Mouse (Mus musculus) midbrain, embryonic 16.5 days (tissue): ENCODE results near the gene Gan. TPM values are rescaled to one million over a fixed set of nuclear protein-coding genes. Genes with fewer than 3 reads are reported as not detected.

Experiments
- ATAC-seq: fragments of 200-750 bp; cut with Nextera tagmentation; 2 replicates; pipeline ENCODE4 v1.8.0; 2017; ENCODE audit warnings: moderate TSS enrichment
- H3K27ac ChIP-seq: fragments of 300-500 bp; sonication (generic); 2 replicates; pipeline ENCODE4 v1.5.1; 2014; ENCODE audit warnings: mild to moderate bottlenecking, low read length, mixed read lengths
- H3K27me3 ChIP-seq: fragments of 300-500 bp; sonication (generic); 2 replicates; pipeline ENCODE4 v1.6.1; 2014; ENCODE audit warnings: low read depth, low read length, mixed read lengths; ENCODE audit not compliant: control insufficient read depth, insufficient read depth
- H3K36me3 ChIP-seq: fragments of 300-500 bp; sonication (generic); 2 replicates; pipeline ENCODE4 v1.6.1; 2014; ENCODE audit warnings: mild to moderate bottlenecking, low read length, moderate library complexity, mixed read lengths; ENCODE audit not compliant: control insufficient read depth, insufficient read depth
- H3K4me1 ChIP-seq: fragments of 300-500 bp; sonication (generic); 2 replicates; pipeline ENCODE4 v1.6.1; 2014; ENCODE audit warnings: mild to moderate bottlenecking, low read length, mixed read lengths; ENCODE audit not compliant: control insufficient read depth, insufficient read depth
- H3K4me2 ChIP-seq: fragments of 300-500 bp; sonication (generic); 2 replicates; pipeline ENCODE4 v1.6.1; 2014; ENCODE audit warnings: mild to moderate bottlenecking, low read length, mixed read lengths
- H3K4me3 ChIP-seq: fragments of 300-500 bp; sonication (generic); 2 replicates; pipeline ENCODE4 v1.5.1; 2014; ENCODE audit warnings: low read depth, mild to moderate bottlenecking, low read length, moderate library complexity, mixed read lengths
- H3K9ac ChIP-seq: fragments of 300-500 bp; sonication (generic); 2 replicates; pipeline ENCODE4 v1.6.1; 2014; ENCODE audit warnings: low read depth, low read length, mixed read lengths
- H3K9me3 ChIP-seq: fragments of 300-500 bp; sonication (generic); replicated peaks from 2 replicates; pipeline ENCODE4 v1.6.1; 2014; ENCODE audit warnings: mild to moderate bottlenecking, low read length, mixed read lengths; ENCODE audit not compliant: control insufficient read depth, poor library complexity, severe bottlenecking
- WGBS: fragments of 180-500 bp; shearing (Covaris S2); extraction: QIAGEN DNeasy Blood & Tissue Kit; methylation state at CpG from one replicate; pipeline ENCODE4 v1.1.7; 2014; 5-methylcytosine and 5-hydroxymethylcytosine counted together
- polyA plus RNA-seq: library from polyadenylated mRNA; unstranded; fragments of >200 nt; fragmentation: Nextera tagmentation; extraction: Ambion mirVana; gene quantifications from 2 replicates; pipeline ENCODE4 v1.2.1, GENCODE M21; 2015

Gene Gan
- polyA plus RNA-seq, 1 experiment from 2014 or later, result 3.4 TPM

DNA sequence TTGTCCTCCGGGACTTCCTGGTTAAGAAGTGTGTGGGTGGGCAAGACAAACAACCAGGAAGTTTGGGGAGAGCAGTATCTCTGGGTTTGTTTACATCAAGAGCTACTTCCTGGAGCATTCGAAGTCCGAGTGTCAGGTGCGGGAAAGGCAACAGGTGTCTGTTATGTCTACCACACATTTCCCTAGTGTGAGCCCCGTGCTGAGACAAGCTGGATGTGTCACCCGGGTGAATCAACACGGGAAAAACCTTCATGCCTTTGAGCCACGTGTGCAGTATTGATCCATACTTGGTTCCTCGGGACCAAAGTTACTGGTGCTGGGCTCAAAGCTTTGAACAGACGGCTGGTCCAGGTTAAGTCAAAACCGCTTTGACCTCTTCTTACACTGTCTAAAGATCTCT, 20.6 kb upstream of the Gan start:
- ATAC-seq, result no peak
- H3K27me3 ChIP-seq, result no peaks in the 10 kb centered on the region
- H3K36me3 ChIP-seq, result no peaks in the 10 kb centered on the region
- H3K9me3 ChIP-seq, result 0 out of 2 replicates have a peak, but pooled peaks cover 3% of the 10 kb centered on the region
- H3K4me3 ChIP-seq, result no peak overlapping the region
- no peak overlapping the region for H3K27ac ChIP-seq
- no peaks in the 10 kb centered on the region for H3K4me1 ChIP-seq
- no peak overlapping the region for H3K4me2 ChIP-seq
- no peak overlapping the region for H3K9ac ChIP-seq
- WGBS, result 79% methylated on average over 11 of the region's 11 CpGs

GRCm38 (mm10) chr8:117148520-117148919, 9.4 kb upstream of the Gan start:
- WGBS, result 92% methylated on average over 6 of the region's 6 CpGs
- Histone ChIP-seq H3K9me3 (no peaks in the 10 kb centered on the region), H3K27ac (no peak overlapping the region), H3K4me3 (no peak overlapping the region), H3K36me3 (no peaks in the 10 kb centered on the region), H3K27me3 (no peaks in the 10 kb centered on the region), H3K4me2 (no peak overlapping the region), H3K4me1 (no peaks in the 10 kb centered on the region), H3K9ac (no peak overlapping the region)
- ATAC-seq, result no peak

DNA sequence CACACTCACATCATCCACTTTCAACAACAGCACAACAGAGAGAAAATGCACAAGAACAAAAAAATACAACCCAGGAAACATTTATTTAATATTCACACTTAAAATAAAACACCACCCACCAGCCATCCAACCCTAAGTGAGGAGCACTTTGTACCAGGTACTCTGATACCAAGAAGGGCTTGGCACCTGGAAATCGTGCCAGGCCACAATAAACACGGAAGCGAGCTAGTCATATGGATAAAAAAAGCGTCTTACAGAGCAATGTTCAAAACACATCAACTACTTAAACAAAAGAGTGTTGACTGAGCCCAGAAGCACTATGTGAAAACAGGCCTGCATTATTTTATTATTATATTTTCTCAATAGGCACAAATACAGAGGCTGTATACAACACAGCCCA, 1.8 kb upstream of the Gan start:
- Histone ChIP-seq H3K27ac (no peak overlapping the region), H3K4me2 (peak overlapping the region; percentile 99; the same call in 1 of the 2 replicates), H3K36me3 (no peaks in the 10 kb centered on the region), H3K4me3 (no peak overlapping the region), H3K4me1 (peaks cover 31% of the 10 kb centered on the region), H3K27me3 (no peaks in the 10 kb centered on the region), H3K9me3 (no peaks in the 10 kb centered on the region), H3K9ac (no peak overlapping the region)
- no peak for ATAC-seq
- 92% methylated on average over 4 of the region's 4 CpGs for WGBS

DNA sequence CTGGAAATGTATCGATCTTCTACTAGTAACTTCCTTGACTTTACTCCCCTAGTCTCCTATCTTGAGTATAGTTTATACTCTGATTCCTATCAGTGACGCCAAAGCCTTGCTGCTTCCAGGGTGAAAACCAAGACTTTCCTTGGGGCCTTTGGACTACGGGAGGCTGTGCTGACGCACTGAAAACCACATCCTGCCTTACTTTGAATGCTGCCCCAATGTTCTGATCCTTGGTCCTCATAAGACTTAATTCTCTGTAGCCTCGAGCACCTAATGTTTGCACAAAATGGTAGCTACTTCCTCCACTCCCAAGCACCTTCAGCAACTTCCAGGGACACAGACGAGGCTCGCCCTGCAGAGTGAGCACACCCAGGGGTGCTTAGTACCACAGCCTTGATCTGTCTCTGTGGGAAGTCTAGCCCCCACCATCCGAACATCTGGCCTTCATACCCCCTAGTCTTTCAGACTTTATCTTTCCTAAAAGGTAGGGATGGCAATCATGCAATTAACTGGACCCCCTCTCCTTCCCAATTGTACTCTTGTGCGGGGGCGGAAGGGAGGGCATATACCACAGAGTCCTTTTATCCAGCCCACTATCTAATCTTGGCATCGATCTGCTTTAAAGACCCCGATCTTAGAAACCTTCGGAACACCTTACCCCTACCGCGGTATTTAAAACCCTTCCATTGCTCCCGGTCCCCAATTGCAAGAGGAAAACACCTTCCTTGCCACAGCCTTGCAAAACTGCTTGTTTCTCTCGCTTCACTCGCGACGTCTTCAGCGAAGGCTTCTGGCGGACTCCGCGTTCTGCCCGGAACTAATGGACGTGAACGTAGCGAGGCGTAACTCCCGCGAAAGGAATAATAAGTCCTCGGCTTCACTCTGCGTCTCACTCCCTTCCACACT, 818 bp upstream of the Gan start:
- Histone ChIP-seq H3K27ac (peak overlapping the region; percentile 82), H3K4me3 (peak overlapping the region; percentile 95), H3K36me3 (no peaks in the 10 kb centered on the region), H3K27me3 (no peaks in the 10 kb centered on the region), H3K4me1 (peaks cover 31% of the 10 kb centered on the region), H3K9me3 (no peaks in the 10 kb centered on the region), H3K4me2 (peak overlapping the region; percentile 99), H3K9ac (peak overlapping the region; percentile 79)
- 13% methylated on average over 33 of the region's 33 CpGs for WGBS
- ATAC-seq, result peak; percentile 25

DNA sequence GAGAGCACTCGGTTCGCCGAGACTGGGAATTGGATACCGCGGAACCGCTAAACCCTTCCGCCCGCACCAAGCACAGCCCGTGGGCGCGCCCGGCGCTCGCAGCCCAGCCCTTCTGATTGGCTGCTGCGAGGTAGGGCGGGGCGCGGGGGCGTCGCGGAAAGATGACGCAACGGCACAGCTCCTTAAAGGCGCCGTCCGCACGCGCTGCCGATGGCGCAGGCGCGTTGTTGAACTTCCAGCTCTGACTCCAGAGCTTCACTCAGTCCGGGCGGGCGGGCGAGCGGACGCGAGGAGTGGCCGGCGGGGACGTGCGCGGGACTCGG, 205 bp upstream of the Gan start:
- Histone ChIP-seq H3K4me1 (peaks cover 31% of the 10 kb centered on the region), H3K9ac (peak overlapping the region; percentile 93), H3K9me3 (no peaks in the 10 kb centered on the region), H3K27me3 (no peaks in the 10 kb centered on the region), H3K36me3 (no peaks in the 10 kb centered on the region), H3K4me3 (peak overlapping the region; percentile 95), H3K4me2 (peak overlapping the region; percentile 99), H3K27ac (peak overlapping the region; percentile 82)
- peak; percentile 96 for ATAC-seq
- under 1% methylated on average over 43 of the region's 45 CpGs for WGBS

DNA sequence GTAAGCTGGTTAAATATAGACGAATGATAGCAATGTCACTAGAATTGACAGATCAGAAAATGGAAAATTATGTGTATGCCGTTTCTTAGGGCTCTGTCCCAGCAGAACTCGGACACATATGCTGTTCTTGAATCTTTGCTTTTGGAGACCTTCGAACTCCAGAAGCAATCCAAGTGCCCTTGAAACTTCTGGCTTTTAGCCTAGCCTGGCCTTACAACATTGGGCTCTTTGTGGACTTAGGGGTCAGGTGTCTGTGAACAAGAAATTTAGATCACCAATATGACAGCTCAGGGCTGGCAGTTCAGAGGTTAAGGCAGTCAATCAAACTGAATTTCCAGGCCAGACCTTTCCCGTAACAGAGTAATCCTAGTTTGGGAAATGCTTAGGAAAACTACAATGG, 1.1 kb downstream of the Gan start:
- peak overlapping the region; percentile 93 for H3K4me2 ChIP-seq
- no peaks in the 10 kb centered on the region for H3K36me3 ChIP-seq
- H3K4me1 ChIP-seq, result peaks cover 31% of the 10 kb centered on the region
- WGBS, result 67% methylated on average over 5 of the region's 5 CpGs
- no peaks in the 10 kb centered on the region for H3K27me3 ChIP-seq
- H3K9me3 ChIP-seq, result no peaks in the 10 kb centered on the region
- peak overlapping the region; percentile 95 for H3K4me3 ChIP-seq
- ATAC-seq, result no peak
- H3K9ac ChIP-seq, result no peak overlapping the region
- H3K27ac ChIP-seq, result no peak overlapping the region

DNA sequence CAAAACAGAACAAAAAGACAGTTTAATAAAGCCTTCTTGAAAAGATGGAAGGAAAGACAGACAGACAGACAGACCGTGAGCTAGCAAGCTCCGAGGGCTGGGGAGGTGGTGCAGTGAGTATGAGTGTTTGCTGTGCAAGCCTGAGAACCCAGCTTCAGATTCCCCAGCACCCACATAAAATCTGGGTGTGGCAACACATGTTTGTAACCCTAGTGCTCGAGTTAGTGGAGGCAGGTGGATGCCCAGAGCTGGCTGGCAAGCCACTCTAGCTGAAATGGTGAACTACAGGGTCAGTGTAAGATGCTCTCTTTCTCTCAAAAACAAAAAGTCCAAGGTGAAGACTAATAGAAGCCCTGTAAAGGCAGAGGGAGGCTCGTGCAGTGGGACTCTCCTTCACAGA, 7.0 kb downstream of the Gan start:
- H3K27me3 ChIP-seq, result no peaks in the 10 kb centered on the region
- no peaks in the 10 kb centered on the region for H3K36me3 ChIP-seq
- WGBS, result 84% methylated on average over 4 of the region's 4 CpGs
- peaks cover 3% of the 10 kb centered on the region for H3K4me1 ChIP-seq
- H3K9ac ChIP-seq, result no peak overlapping the region
- H3K4me2 ChIP-seq, result no peak overlapping the region
- H3K4me3 ChIP-seq, result no peak overlapping the region
- H3K9me3 ChIP-seq, result no peaks in the 10 kb centered on the region
- H3K27ac ChIP-seq, result no peak overlapping the region
- no peak for ATAC-seq

DNA sequence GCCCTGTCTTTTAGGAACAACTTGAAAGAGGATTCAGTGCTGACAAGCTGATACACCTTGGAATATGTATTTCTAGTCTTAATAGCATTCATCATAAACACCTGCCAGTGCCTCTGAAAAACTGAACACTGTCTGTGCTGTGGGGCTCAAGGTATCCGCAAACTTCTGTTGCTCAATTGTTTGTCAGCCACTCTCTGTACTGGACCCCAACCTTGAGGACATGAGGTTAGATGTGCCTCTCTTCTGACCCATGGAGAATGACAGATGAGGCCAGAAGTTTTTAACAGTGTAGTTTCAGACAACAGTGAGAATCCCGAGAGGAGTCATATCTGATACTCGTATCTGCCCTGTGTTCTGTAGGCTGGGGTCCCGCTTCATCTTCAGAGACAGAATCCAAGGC, 7.6 kb downstream of the Gan start:
- H3K4me2 ChIP-seq, result no peak overlapping the region
- no peak overlapping the region for H3K9ac ChIP-seq
- H3K4me3 ChIP-seq, result no peak overlapping the region
- ATAC-seq, result no peak
- 96% methylated on average over 4 of the region's 4 CpGs for WGBS
- H3K36me3 ChIP-seq, result no peaks in the 10 kb centered on the region
- no peaks in the 10 kb centered on the region for H3K4me1 ChIP-seq
- no peaks in the 10 kb centered on the region for H3K9me3 ChIP-seq
- no peaks in the 10 kb centered on the region for H3K27me3 ChIP-seq
- no peak overlapping the region for H3K27ac ChIP-seq

DNA sequence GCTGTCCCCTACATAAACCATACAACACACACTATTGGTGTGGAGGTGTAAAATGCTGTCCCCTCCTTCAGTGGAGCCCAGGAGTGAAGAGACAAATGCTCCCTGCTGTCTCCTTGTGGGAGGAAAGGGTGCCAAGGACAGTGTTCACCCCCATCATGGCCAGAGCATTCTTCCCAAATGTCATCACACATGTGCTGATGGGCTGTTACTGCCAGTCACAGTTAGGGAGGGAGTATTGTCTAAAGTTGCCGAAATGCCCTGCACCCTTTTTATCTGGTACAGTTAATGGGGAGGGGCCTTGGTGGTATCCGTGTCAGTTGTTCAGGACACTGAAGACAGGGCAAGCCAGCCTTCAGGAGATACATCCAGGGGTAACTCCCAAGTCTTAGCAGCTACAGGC, 8.6 kb downstream of the Gan start:
- Histone ChIP-seq H3K4me3 (no peak overlapping the region), H3K36me3 (no peaks in the 10 kb centered on the region), H3K9me3 (no peaks in the 10 kb centered on the region), H3K4me2 (no peak overlapping the region), H3K4me1 (no peaks in the 10 kb centered on the region), H3K27me3 (no peaks in the 10 kb centered on the region), H3K27ac (no peak overlapping the region), H3K9ac (no peak overlapping the region)
- no peak for ATAC-seq
- WGBS, result 90% methylated on average over 2 of the region's 2 CpGs
